Mouse (Mus musculus): ENCODE measurements at regions not wholly inside any gene's neighbourhood (a gene's known extent, or its start where the extent isn't known, plus 50 kb on each side); places are given as distances from the start of the nearest gene placed in this dataset.

- ATAC-seq (replicated peaks; ENCODE audit: insufficient number of reproducible peaks, low FRiP score, low TSS enrichment, low read depth) (no peak), DNase-seq (ENCODE audit: low spot score) (no peak)
- H3K4me1 ChIP-seq (ENCODE audit: control insufficient read depth, insufficient read depth, low read length): no peaks in the 10 kb centered on the region
- no peaks in the 10 kb centered on the region for H3K27me3 ChIP-seq (ENCODE audit: control insufficient read depth, insufficient read depth, low read length)
- no peaks in the 10 kb centered on the region for H3K36me3 ChIP-seq (replicated peaks; ENCODE audit: control insufficient read depth, insufficient read depth, low read depth, low read length)
- no peaks in the 10 kb centered on the region for H3K9me3 ChIP-seq (replicated peaks; ENCODE audit: control insufficient read depth, low read length)
- no peak overlapping the region for H3K4me3 ChIP-seq (ENCODE audit: low read depth, low read length)
- no peak overlapping the region for H3K4me2 ChIP-seq (ENCODE audit: low read depth, low read length)
- H3K27ac ChIP-seq (replicated peaks; ENCODE audit: low read depth, low read length): no peak overlapping the region
- 76% methylated on average over 2 of the region's 2 CpGs for WGBS
- H3K9ac ChIP-seq (replicated peaks; ENCODE audit: low read length): no peak overlapping the region
These were observed 643.9 kb downstream of the Pkhd1 start for GRCm38 (mm10) chr1:19973981-19974380.

GRCm38 (mm10) chr1:19975436-19975835 lies 642.4 kb downstream of the Pkhd1 start:
- Histone ChIP-seq H3K36me3 (replicated peaks; ENCODE audit: control insufficient read depth, insufficient read depth, low read depth, low read length) (no peaks in the 10 kb centered on the region), H3K27ac (replicated peaks; ENCODE audit: low read depth, low read length) (no peak overlapping the region), H3K4me3 (ENCODE audit: low read depth, low read length) (no peak overlapping the region), H3K9me3 (replicated peaks; ENCODE audit: control insufficient read depth, low read length) (no peaks in the 10 kb centered on the region), H3K27me3 (ENCODE audit: control insufficient read depth, insufficient read depth, low read length) (no peaks in the 10 kb centered on the region), H3K4me2 (ENCODE audit: low read depth, low read length) (no peak overlapping the region), H3K4me1 (ENCODE audit: control insufficient read depth, insufficient read depth, low read length) (no peaks in the 10 kb centered on the region), H3K9ac (replicated peaks; ENCODE audit: low read length) (no peak overlapping the region)
- DNase-seq (ENCODE audit: low spot score): no peak
- no peak for ATAC-seq (replicated peaks; ENCODE audit: insufficient number of reproducible peaks, low FRiP score, low TSS enrichment, low read depth)

GRCm38 (mm10) chr1:19981189-19981588 lies 636.7 kb downstream of the Pkhd1 start:
- H3K9me3 ChIP-seq (replicated peaks; ENCODE audit: control insufficient read depth, low read length): no peaks in the 10 kb centered on the region
- H3K4me2 ChIP-seq (ENCODE audit: low read depth, low read length): no peak overlapping the region
- H3K27me3 ChIP-seq (ENCODE audit: control insufficient read depth, insufficient read depth, low read length): no peaks in the 10 kb centered on the region
- H3K4me1 ChIP-seq (ENCODE audit: control insufficient read depth, insufficient read depth, low read length): no peaks in the 10 kb centered on the region
- H3K27ac ChIP-seq (replicated peaks; ENCODE audit: low read depth, low read length): no peak overlapping the region
- no peak for ATAC-seq (replicated peaks; ENCODE audit: insufficient number of reproducible peaks, low FRiP score, low TSS enrichment, low read depth)
- WGBS: 19% methylated on average over 1 of the region's 1 CpGs
- no peak for DNase-seq (ENCODE audit: low spot score)
- H3K9ac ChIP-seq (replicated peaks; ENCODE audit: low read length): no peak overlapping the region
- H3K4me3 ChIP-seq (ENCODE audit: low read depth, low read length): no peak overlapping the region
- no peaks in the 10 kb centered on the region for H3K36me3 ChIP-seq (replicated peaks; ENCODE audit: control insufficient read depth, insufficient read depth, low read depth, low read length)

- Histone ChIP-seq H3K27ac (replicated peaks; ENCODE audit: low read depth, low read length) (no peak overlapping the region), H3K4me2 (ENCODE audit: low read depth, low read length) (no peak overlapping the region), H3K36me3 (replicated peaks; ENCODE audit: control insufficient read depth, insufficient read depth, low read depth, low read length) (no peaks in the 10 kb centered on the region), H3K4me3 (ENCODE audit: low read depth, low read length) (no peak overlapping the region), H3K4me1 (ENCODE audit: control insufficient read depth, insufficient read depth, low read length) (no peaks in the 10 kb centered on the region), H3K9ac (replicated peaks; ENCODE audit: low read length) (no peak overlapping the region), H3K9me3 (replicated peaks; ENCODE audit: control insufficient read depth, low read length) (no peaks in the 10 kb centered on the region), H3K27me3 (ENCODE audit: control insufficient read depth, insufficient read depth, low read length) (no peaks in the 10 kb centered on the region)
- DNase-seq (ENCODE audit: low spot score) (no peak), ATAC-seq (replicated peaks; ENCODE audit: insufficient number of reproducible peaks, low FRiP score, low TSS enrichment, low read depth) (no peak)
- WGBS: 79% methylated on average over 3 of the region's 3 CpGs
These were observed 635.1 kb downstream of the Pkhd1 start for GRCm38 (mm10) chr1:19982791-19983190.

- 50% methylated on average over 2 of the region's 2 CpGs for WGBS
- no peaks in the 10 kb centered on the region for H3K27me3 ChIP-seq (ENCODE audit: control insufficient read depth, insufficient read depth, low read length)
These were observed 634.4 kb downstream of the Pkhd1 start for GRCm38 (mm10) chr1:19983504-19983903.

GRCm38 (mm10) chr1:19989921-19990320 lies 627.9 kb downstream of the Pkhd1 start:
- H3K9ac ChIP-seq (replicated peaks; ENCODE audit: low read length): no peak overlapping the region
- H3K27me3 ChIP-seq (ENCODE audit: control insufficient read depth, insufficient read depth, low read length): no peaks in the 10 kb centered on the region
- H3K27ac ChIP-seq (replicated peaks; ENCODE audit: low read depth, low read length): no peak overlapping the region
- no peaks in the 10 kb centered on the region for H3K9me3 ChIP-seq (replicated peaks; ENCODE audit: control insufficient read depth, low read length)
- H3K4me1 ChIP-seq (ENCODE audit: control insufficient read depth, insufficient read depth, low read length): no peaks in the 10 kb centered on the region
- no peaks in the 10 kb centered on the region for H3K36me3 ChIP-seq (replicated peaks; ENCODE audit: control insufficient read depth, insufficient read depth, low read depth, low read length)
- no peak overlapping the region for H3K4me3 ChIP-seq (ENCODE audit: low read depth, low read length)
- DNase-seq (ENCODE audit: low spot score) (no peak), ATAC-seq (replicated peaks; ENCODE audit: insufficient number of reproducible peaks, low FRiP score, low TSS enrichment, low read depth) (no peak)
- H3K4me2 ChIP-seq (ENCODE audit: low read depth, low read length): no peak overlapping the region
- 85% methylated on average over 4 of the region's 4 CpGs for WGBS

More at GRCm38 (mm10) chr1:19983504-19983903, 634.4 kb downstream of the Pkhd1 start:
- Histone ChIP-seq H3K9ac (replicated peaks; ENCODE audit: low read length) (no peak overlapping the region), H3K4me1 (ENCODE audit: control insufficient read depth, insufficient read depth, low read length) (no peaks in the 10 kb centered on the region), H3K27ac (replicated peaks; ENCODE audit: low read depth, low read length) (no peak overlapping the region), H3K4me3 (ENCODE audit: low read depth, low read length) (no peak overlapping the region), H3K36me3 (replicated peaks; ENCODE audit: control insufficient read depth, insufficient read depth, low read depth, low read length) (no peaks in the 10 kb centered on the region), H3K9me3 (replicated peaks; ENCODE audit: control insufficient read depth, low read length) (no peaks in the 10 kb centered on the region), H3K4me2 (ENCODE audit: low read depth, low read length) (no peak overlapping the region)
- DNase-seq (ENCODE audit: low spot score) (no peak), ATAC-seq (replicated peaks; ENCODE audit: insufficient number of reproducible peaks, low FRiP score, low TSS enrichment, low read depth) (no peak)
